Mouse (Mus musculus) mouse trophoblast stem cell (cell line): Measurements from ENCODE around the gene Vdr.

ENCODE experiments used
- in situ Hi-C, 2 experiments: fragments of 300-500 bp; cut with MseI, MboI; formaldehyde crosslinking; loops; 2 replicates in 1 of 2; 3 replicates in 1 of 2; pipeline ENCODE4 v1.15.1; 2025

The Vdr gene

DNA sequence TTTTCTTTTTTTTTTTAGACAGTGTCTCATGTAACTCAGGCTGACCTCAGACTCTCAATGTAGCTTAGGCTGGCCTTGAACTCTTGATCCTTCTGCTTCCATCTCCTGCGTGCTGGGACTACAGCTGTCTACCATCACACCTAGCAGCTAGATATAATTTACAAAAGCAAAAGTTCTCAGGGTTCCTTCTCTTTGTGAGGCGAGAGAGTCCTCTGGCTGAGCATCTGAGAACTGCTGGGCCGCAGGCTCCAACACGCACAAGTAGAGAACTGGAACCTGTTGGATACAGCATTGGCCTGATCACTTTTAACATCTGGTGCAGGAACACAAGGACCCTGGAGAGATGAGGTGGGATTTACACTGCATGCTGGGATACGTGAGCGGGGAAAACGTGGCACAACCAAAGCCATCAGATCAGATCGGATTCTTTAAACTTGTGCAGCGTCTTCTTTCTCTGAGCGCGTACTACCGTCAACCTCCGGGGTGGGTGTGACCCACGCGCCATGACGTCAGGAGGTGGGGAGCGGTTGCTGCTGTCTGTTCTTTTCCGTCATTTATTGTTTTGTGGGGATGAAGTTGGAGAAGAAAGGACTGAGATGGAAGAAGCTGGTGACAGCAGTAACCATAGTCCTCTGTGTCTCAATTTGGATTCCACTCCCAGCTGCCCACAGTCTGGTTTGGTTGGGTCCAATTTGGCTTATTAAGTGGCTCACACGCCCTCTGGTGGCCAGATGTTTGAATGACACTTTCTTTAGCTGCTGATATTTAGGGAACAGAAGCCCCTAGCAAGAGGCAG lies 61.1 kb downstream of the Vdr start:
- in situ Hi-C loops: no loop called here

DNA sequence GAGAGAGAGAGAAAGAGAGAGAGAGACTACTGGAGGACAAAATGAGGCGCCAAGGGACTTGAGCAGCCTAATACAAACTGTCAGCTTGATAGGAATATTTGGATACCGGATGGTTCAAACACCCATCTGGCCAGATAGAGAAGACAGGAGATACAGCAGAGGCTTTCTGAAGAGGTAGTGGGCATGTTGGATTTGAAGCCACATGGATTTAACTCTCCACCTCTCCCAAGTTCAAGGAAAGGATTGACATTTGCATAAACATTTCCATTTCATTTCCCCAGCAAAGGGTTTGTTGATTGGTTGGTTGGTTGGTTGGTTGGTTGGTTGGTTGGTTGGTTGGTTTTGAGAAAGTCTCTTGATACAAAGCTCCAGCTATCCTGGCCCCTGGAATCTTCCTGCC lies 62.6 kb downstream of the Vdr start:
- in situ Hi-C loops: no loop called here

- in situ Hi-C loops: no loop called here
Measured at GRCm38 (mm10) chr15:97847285-97847684, 63.1 kb downstream of the Vdr start.

GRCm38 (mm10) chr15:97846121-97846882 lies 64.1 kb downstream of the Vdr start:
- in situ Hi-C loops: no loop called here

GRCm38 (mm10) chr15:97844037-97845034 lies 66.1 kb downstream of the Vdr start, which contains the start of gene Hdac7:
TSS of gene Hdac7 (minus strand) at chr15:97844502.
- in situ Hi-C loops: no loop called here

GRCm38 (mm10) chr15:97843247-97843651 lies 67.2 kb downstream of the Vdr start:
- in situ Hi-C loops: no loop called here

DNA sequence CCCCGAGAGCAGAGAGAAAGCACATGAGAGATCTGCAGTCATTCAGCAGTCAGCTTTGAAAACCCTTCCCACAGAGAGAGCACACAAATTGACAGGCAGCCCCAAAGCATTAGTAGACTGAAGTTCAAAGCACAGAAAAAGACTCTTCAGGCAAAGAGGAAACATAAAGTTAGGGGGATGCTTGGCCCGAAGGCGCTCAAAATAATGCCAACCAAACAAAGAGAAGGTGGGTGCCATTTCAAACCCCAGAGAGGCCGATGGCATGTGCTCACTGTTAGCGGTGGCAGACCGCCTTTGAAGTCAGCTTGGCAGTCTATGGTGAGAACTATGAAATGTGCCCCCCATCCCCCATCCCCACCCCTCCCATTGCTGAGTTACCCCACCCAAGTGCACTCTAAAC lies 68.4 kb downstream of the Vdr start:
- in situ Hi-C loops: no loop called here

GRCm38 (mm10) chr15:97841383-97841782 lies 69.0 kb downstream of the Vdr start:
- in situ Hi-C loops: no loop called here

- in situ Hi-C loops: no loop called here
Measured at GRCm38 (mm10) chr15:97840781-97841180, 69.6 kb downstream of the Vdr start.

- in situ Hi-C loops: no loop called here
Measured at GRCm38 (mm10) chr15:97839991-97840455, 70.4 kb downstream of the Vdr start.

GRCm38 (mm10) chr15:97839473-97839872 lies 71.0 kb downstream of the Vdr start:
- in situ Hi-C loops: no loop called here

DNA sequence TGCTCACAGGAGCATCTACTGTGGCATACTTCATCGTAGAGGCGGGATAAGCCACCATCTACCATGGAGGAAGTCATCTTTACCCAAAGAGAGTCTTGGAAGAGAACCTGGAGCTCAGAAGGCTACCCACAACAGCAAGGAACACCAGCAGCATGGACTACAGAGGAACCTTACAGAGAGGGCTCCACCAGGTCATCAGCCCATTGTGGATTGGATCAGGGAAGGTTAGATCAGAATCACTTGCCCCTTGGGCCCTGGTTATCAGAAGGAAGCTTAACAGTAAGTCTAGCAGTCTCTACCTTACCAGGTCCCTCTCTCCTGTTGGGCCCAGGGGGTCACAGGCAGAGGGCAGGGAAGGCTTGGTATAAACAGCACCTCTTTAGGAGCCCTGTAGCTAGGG lies 71.4 kb downstream of the Vdr start:
- in situ Hi-C loops: no loop called here

- in situ Hi-C loops: no loop called here
Measured at GRCm38 (mm10) chr15:97838395-97838794, 72.0 kb downstream of the Vdr start.

GRCm38 (mm10) chr15:97837491-97838061 lies 72.9 kb downstream of the Vdr start:
- in situ Hi-C loops: no loop called here

DNA sequence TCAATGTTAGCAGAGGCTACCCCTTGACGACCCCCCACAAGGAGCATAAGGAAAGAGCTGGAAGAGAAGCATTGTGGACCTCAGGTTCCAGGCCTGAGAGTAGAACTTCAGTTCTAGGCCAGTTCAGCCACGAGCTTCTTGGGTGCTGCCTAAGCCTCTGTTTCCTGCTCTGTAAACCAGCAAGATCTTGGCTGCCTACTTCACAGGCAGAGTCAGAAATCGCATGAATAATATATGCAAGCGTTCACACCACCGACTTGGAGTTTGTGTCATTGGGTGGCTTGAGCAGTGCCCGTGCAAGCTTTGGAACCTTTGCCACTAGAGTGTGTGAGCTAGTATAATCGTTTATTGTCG lies 73.6 kb downstream of the Vdr start:
- in situ Hi-C loops: no loop called here

GRCm38 (mm10) chr15:97836153-97836893 lies 74.1 kb downstream of the Vdr start:
- in situ Hi-C loops: no loop called here

GRCm38 (mm10) chr15:97832764-97833479 lies 77.5 kb downstream of the Vdr start:
- in situ Hi-C loops: no loop called here

DNA sequence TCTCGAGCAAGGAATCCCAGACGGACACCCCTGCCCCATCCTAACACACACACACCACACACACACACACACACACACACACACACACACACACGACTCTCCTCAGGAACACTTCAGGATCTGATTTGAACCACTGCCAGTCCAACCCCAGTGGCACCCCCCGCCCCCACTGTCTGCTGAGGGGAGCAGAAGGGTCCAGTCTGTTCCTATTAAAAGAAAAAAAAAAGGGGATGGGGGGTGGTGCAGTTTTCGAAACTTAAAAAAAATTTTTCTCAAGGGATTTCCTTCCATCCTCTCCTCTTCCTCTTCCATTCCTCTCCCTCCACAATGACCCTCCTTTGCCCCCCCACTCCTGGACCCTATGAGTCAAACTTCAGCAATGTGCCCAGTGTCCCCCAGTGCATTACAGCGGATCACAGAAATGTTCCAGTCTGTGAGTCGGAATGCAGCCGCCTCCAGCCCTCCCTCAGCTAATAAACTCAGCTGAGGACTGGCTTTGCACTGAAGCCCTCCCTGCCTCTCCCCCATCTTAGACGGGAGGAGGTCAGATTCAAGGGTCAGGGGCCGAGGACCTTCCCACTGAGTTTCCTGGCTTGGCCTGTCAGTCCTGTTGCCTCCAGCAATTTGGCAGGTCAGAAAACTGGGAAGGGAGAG lies 78.3 kb downstream of the Vdr start:
- in situ Hi-C loops: no loop called here

DNA sequence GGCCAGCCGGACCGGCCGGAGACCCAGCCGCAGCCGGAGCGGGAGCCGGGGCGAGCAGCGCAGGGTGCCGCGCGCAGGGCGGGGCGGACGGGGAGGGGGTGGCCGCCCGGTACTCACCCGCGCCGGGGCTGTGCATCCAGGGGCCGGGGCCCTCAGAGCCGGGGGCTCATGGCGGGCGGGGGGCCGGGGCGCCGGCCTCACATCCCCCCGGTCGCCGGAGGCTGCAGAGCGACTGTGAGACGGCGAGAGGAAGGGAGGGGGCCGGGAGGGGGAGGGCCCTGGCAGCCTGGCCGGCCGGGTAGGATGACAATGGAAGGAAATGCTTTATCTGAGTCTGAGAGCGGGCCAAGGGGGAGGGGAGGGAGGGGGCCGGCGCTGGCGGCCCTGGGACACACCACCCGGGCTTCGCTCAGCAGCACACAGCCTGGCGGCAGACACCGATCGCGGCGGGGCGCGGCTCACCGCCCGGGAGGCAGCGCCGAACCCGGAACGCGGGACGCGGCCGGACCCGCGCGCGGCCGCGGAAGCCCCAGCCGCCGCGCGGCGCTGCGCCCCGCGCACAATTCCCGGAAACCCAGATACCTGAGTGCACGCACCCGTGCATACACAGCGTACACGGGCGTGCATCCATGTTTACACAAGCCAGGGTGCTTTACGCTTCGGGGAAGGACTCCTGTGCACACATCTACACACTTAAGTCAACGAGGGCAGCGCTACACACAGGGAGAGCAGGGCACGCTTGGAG lies 79.0 kb downstream of the Vdr start:
- in situ Hi-C loops: no loop called here
